Mouse (Mus musculus) neural tube, embryonic 13.5 days (tissue): Measurements from ENCODE around the gene Spock1. TPM values are rescaled to one million over a fixed set of nuclear protein-coding genes. Genes with fewer than 3 reads are reported as not detected.

Experiments
- ATAC-seq: fragments of 200-750 bp; cut with Nextera tagmentation; 2 replicates; pipeline ENCODE4 v1.8.0; 2017; ENCODE audit warnings: low read depth, mild to moderate bottlenecking, moderate TSS enrichment, moderate library complexity
- H3K27ac ChIP-seq: fragments of 300-500 bp; sonication (generic); replicated peaks from 2 replicates; pipeline ENCODE4 v1.5.1; 2015; ENCODE audit warnings: moderate library complexity, mild to moderate bottlenecking, inconsistent platforms
- H3K27me3 ChIP-seq: fragments of 300-500 bp; sonication (generic); 2 replicates; pipeline ENCODE4 v1.6.1; 2015; ENCODE audit warnings: mild to moderate bottlenecking, inconsistent platforms
- H3K36me3 ChIP-seq: fragments of 300-500 bp; sonication (generic); 2 replicates; pipeline ENCODE4 v1.6.1; 2015; ENCODE audit warnings: mild to moderate bottlenecking, inconsistent platforms
- H3K4me1 ChIP-seq: fragments of 300-500 bp; sonication (generic); replicated peaks from 2 replicates; pipeline ENCODE4 v1.6.1; 2015; ENCODE audit warnings: inconsistent platforms
- H3K4me2 ChIP-seq: fragments of 300-500 bp; sonication (generic); 2 replicates; pipeline ENCODE4 v1.6.1; 2015; ENCODE audit warnings: inconsistent platforms, mild to moderate bottlenecking, moderate library complexity
- H3K4me3 ChIP-seq: fragments of 300-500 bp; sonication (generic); 2 replicates; pipeline ENCODE4 v1.5.1; 2015; ENCODE audit warnings: mild to moderate bottlenecking, inconsistent platforms
- H3K9ac ChIP-seq: fragments of 300-500 bp; sonication (generic); 2 replicates; pipeline ENCODE4 v1.6.1; 2015; ENCODE audit warnings: moderate library complexity, mild to moderate bottlenecking, inconsistent platforms
- H3K9me3 ChIP-seq: fragments of 300-500 bp; sonication (generic); 2 replicates; pipeline ENCODE4 v1.6.1; 2016; ENCODE audit warnings: inconsistent platforms
- WGBS: fragments of 180-500 bp; shearing (Covaris S2); methylation state at CpG from one replicate; pipeline ENCODE4 v1.1.7; 2015; 5-methylcytosine and 5-hydroxymethylcytosine counted together
- polyA plus RNA-seq: library from polyadenylated mRNA; unstranded; fragments of >200 nt; fragmentation: Nextera tagmentation; extraction: Ambion mirVana; gene quantifications from 2 replicates; pipeline ENCODE4 v1.2.1, GENCODE M21; 2015

Spock1 gene
- polyA plus RNA-seq, 1 experiment from 2014 or later, result 90.2 TPM

DNA sequence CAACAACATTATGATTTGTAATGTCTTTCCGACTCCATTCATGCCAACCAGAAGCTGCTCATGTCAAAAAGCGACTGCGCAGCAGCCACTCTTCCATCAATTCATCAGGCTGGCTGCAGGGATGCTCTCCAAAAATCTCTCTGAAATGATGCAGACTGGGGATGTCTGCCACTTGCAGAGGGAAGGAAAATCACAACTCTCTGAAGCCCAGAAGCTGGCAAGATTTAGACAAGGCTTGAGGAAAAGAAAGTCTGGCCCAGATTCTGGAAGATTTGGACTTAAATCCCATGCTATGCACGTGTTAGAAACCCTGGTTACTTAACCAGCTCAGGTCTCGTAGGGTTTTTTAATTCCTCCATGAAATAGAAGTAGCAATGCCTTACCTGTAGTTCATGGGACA, 269.3 kb downstream of the Spock1 start:
- Histone ChIP-seq H3K9ac (no peak overlapping the region), H3K36me3 (no peaks in the 10 kb centered on the region), H3K4me3 (no peak overlapping the region), H3K9me3 (no peaks in the 10 kb centered on the region), H3K27me3 (no peaks in the 10 kb centered on the region), H3K27ac (no peak overlapping the region), H3K4me1 (peaks cover 34% of the 10 kb centered on the region), H3K4me2 (no peak overlapping the region)
- WGBS, result 85% methylated on average over 5 of the region's 5 CpGs
- ATAC-seq, result no peak

DNA sequence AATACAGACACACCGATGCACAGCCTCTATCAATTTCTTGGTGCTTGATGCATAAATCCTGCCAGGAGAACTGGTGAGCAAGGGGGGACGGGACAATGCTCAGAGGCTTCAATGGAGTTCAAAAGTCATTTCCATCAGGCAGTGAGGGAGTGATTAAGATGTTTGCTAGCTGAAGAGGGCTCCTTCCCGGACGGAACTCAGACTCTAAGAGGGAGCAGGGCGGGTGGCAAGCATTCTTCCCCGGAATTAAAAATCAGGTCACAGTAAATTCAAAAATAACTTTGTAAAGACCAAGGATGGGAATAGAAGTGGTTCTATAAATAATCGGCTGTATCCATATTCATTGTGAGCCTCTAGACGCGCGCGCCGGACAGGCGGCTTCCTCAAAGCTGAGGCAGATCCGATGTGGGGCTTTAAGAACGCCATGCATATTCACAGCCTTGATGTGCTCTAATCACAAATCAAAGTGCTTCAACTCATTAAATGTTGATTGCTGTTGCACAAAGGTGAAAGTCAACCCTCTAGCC, 270.5 kb downstream of the Spock1 start:
- Histone ChIP-seq H3K36me3 (no peaks in the 10 kb centered on the region), H3K4me3 (no peak overlapping the region), H3K27ac (peak overlapping the region; percentile 81), H3K9me3 (no peaks in the 10 kb centered on the region), H3K4me2 (peak overlapping the region; percentile 13; the same call in 1 of the 2 replicates), H3K4me1 (peaks cover 34% of the 10 kb centered on the region), H3K9ac (no peak overlapping the region), H3K27me3 (no peaks in the 10 kb centered on the region)
- WGBS, result 64% methylated on average over 15 of the region's 15 CpGs
- ATAC-seq, result no peak

DNA sequence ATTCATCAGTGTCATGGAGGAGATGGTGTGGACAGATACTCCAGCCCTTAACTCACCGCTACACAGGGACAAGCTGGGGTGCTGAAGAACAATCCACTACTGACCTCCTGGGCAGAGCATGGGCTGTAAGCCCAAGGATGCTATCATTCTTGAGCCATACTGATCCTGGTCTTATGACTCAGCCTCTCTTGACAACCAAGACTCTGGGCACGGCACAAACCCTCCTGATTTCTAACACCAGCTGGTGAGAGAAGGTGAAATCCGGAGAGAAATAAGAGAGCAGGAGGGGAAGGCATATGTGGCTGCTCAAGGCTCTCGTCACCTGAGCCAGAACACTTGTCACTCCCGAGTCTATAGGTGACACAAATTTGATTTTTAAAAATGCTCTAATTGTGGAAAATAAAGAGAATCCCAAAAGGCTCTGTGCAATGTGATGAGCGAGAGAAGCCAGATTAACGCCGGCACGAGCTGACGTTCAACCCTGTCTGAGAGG, 271.0 kb downstream of the Spock1 start:
- Histone ChIP-seq H3K27ac (peak overlapping the region; percentile 81), H3K4me1 (peaks cover 34% of the 10 kb centered on the region), H3K36me3 (no peaks in the 10 kb centered on the region), H3K4me2 (peak overlapping the region; percentile 13; the same call in 1 of the 2 replicates), H3K9me3 (no peaks in the 10 kb centered on the region), H3K4me3 (no peak overlapping the region), H3K27me3 (no peaks in the 10 kb centered on the region), H3K9ac (no peak overlapping the region)
- ATAC-seq, result peak; percentile 38; the same call in 1 of the 2 replicates
- 56% methylated on average over 10 of the region's 10 CpGs for WGBS

DNA sequence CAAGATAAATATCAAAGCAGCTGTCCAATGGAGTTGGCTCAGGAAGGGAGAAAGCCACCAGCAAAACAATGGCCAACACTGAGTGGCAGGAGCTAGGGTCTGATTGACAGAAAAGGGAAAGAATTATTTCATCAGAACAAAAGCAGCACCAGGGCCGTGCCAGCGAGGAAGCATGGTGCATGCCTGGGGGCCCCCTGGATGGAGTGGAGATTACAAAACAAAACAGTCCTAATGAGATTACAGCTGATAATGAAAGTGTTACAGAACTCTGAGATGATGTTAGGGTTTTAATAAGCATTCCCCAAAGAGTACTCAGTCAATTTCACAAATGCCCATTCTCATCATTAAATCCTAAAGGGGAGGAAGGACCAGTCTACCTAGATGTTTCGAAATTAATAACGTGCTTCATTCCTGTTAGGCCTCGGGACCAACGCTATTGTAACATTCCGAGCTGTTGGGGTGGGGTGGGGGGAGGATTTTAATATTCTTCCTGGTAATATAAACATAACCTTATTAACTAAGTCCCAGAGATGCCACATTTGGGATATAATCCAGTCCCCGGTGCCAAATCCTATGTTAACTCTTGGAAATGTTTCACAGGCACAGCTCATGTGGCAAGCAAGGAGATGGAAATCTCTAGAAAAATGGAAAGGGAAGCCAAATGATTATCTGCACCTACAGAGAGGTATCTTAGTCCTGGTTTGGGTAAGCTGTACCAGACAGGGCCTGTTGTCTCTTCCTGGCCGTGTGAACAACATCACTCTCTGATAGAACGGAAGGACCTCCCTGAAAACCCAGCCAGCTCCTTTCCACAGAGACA, 271.7 kb downstream of the Spock1 start:
- peak; percentile 69 for ATAC-seq
- WGBS, result 55% methylated on average over 10 of the region's 10 CpGs
- Histone ChIP-seq H3K4me3 (no peak overlapping the region), H3K9me3 (no peaks in the 10 kb centered on the region), H3K4me1 (peaks cover 34% of the 10 kb centered on the region), H3K4me2 (no peak overlapping the region), H3K27ac (peak overlapping the region; percentile 81), H3K36me3 (no peaks in the 10 kb centered on the region), H3K27me3 (no peaks in the 10 kb centered on the region), H3K9ac (no peak overlapping the region)

DNA sequence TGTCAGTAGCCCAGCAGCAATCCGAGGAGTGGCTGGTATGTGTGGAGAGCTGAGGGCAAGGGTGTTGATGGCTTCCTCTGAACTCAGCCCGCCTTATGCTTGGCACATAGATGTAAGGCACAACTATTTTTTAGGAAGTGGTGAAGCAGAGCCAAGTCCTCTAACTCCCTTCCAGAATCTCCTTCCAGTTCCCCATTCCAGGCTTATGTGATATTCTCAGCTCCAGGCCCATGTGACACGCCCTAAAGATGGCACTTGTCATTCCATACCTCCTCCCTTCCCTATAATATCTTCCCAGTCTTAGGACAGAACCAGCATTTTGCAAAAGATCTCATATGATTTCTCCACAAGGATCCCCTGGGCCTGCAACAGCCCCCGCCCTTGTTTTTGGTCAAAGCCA, 277.6 kb downstream of the Spock1 start:
- ATAC-seq, result no peak
- 89% methylated on average over 4 of the region's 4 CpGs for WGBS
- Histone ChIP-seq H3K27me3 (no peaks in the 10 kb centered on the region), H3K4me1 (peaks cover 16% of the 10 kb centered on the region), H3K4me2 (no peak overlapping the region), H3K36me3 (no peaks in the 10 kb centered on the region), H3K4me3 (no peak overlapping the region), H3K9me3 (no peaks in the 10 kb centered on the region; the same call in 1 of the 2 replicates), H3K9ac (no peak overlapping the region), H3K27ac (no peak overlapping the region)

DNA sequence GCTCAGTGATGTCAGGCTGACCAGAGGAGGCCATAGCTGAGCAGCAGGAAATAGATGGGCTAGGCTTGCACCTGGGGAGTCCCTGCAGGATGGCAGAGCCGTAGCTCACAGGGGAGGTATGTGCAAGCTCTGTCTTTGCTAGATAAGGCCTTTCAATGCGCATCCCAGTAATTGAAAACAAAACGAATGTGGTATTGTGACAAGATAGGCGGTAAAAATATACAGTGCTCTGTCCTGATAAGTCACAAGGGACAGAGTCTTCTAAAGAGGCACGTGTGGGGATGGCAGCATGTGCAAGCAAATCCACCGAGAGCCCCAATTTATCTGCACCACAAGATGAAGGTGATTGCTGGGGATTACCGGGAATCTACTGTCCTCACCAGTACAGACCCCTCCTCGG, 279.9 kb downstream of the Spock1 start:
- ATAC-seq, result 0 out of 2 replicates have a peak, but pooled peaks have one; percentile 20
- Histone ChIP-seq H3K4me2 (no peak overlapping the region), H3K4me1 (peaks cover 15% of the 10 kb centered on the region; the same call in 1 of the 2 replicates), H3K9me3 (no peaks in the 10 kb centered on the region; the same call in 1 of the 2 replicates), H3K4me3 (no peak overlapping the region), H3K27me3 (no peaks in the 10 kb centered on the region), H3K9ac (no peak overlapping the region), H3K27ac (no peak overlapping the region), H3K36me3 (no peaks in the 10 kb centered on the region)
- 70% methylated on average over 8 of the region's 8 CpGs for WGBS

DNA sequence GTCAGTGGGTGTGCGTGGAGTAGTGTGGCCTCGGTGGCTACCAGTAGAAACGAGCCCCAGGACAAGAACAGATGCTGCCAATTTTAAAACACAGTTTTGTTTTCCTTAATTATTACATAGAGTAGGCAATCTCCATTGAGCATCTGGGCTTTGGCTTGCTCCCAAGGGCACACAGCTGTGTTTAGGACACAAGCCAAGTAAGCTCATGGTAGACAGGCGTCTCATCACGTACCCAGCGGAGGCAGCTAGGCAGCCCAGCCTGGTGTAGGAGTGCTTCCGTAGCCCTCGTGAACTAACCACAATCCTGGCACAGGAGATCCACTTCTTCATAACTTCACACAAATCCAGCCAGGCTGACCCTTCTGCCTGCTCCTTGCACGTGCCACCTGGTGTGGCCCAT, 281.7 kb downstream of the Spock1 start:
- H3K4me3 ChIP-seq, result no peak overlapping the region
- H3K27ac ChIP-seq, result 0 out of 2 replicates have a peak overlapping the region, but pooled peaks have one; percentile 7
- H3K4me1 ChIP-seq, result peaks cover 15% of the 10 kb centered on the region; the same call in 1 of the 2 replicates
- peaks cover 10% of the 10 kb centered on the region; the same call in 1 of the 2 replicates for H3K9me3 ChIP-seq
- ATAC-seq, result peak; percentile 36; the same call in 1 of the 2 replicates
- H3K9ac ChIP-seq, result no peak overlapping the region
- H3K36me3 ChIP-seq, result no peaks in the 10 kb centered on the region
- WGBS, result 66% methylated on average over 9 of the region's 9 CpGs
- no peaks in the 10 kb centered on the region for H3K27me3 ChIP-seq
- no peak overlapping the region for H3K4me2 ChIP-seq

DNA sequence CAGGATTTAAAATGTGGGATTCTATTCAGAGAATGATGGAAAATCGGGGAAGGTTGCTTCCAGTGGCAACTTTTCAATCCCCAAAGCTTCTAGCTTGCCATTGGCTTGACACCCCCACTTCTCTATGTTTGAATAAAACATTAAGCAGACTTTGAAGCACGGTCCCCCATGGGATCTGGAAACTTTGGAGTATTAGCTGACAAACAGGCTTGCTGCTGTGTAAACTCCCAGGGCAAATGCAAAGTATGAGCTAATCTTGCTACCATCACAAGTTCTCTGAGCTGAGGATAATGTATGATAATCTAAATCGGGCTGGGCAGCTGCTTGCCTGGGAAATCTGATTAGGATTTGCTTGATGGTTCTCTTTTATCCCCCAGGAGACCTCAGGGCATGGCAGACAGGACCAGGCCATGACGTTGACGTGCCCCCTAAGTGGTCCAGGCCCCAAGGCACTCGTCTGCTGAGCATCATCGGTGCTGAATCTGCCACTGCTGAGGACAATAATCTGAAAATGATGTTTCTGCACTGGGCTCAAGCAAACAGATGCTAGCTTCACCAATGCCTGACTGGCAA, 284.1 kb downstream of the Spock1 start:
- H3K27ac ChIP-seq, result peak overlapping the region; percentile 42; the same call in 1 of the 2 replicates
- H3K9me3 ChIP-seq, result 0 out of 2 replicates have a peak, but pooled peaks cover 10% of the 10 kb centered on the region
- no peaks in the 10 kb centered on the region for H3K27me3 ChIP-seq
- no peak overlapping the region for H3K4me3 ChIP-seq
- H3K9ac ChIP-seq, result no peak overlapping the region
- no peak overlapping the region for H3K4me2 ChIP-seq
- H3K4me1 ChIP-seq, result peaks cover 15% of the 10 kb centered on the region; the same call in 1 of the 2 replicates
- no peaks in the 10 kb centered on the region for H3K36me3 ChIP-seq
- ATAC-seq, result no peak
- WGBS, result 40% methylated on average over 7 of the region's 7 CpGs

DNA sequence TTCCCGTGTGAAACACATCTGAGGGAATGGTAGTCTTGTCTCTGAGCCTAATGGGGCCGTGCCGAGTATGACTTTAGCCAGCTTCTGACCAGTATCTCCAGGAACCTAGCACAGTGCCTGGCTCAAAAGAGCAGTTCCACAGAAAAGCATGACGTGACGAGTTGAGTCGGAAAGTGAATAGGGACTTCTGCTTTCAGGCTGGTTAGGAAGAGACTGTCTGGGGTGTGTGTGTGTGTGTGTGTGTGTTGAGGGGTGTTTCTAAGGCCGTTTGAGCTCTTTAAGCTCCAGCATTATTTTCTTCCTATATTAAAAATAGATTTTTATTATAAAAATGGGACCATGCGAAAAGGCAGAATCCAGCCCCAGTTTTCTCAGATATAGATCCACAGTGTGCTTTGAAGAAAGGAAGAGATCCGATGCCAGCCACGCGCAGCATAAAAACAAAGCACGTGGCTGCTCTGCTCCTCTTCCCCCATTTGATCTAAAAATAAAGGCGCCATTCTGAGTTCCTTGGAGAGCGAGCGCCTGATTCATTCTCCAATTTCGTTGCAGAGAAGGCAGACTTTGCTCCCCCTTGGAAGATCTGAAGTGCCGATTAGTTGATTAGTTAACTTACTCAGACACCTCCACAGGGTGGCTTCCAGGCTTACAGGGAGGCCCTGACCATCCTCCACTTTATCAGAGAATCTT, 288.9 kb downstream of the Spock1 start:
- Histone ChIP-seq H3K27me3 (no peaks in the 10 kb centered on the region), H3K4me3 (no peak overlapping the region), H3K36me3 (no peaks in the 10 kb centered on the region), H3K9ac (no peak overlapping the region), H3K9me3 (0 out of 2 replicates have a peak, but pooled peaks cover 10% of the 10 kb centered on the region), H3K4me2 (no peak overlapping the region), H3K27ac (no peak overlapping the region), H3K4me1 (peaks cover 15% of the 10 kb centered on the region)
- no peak for ATAC-seq
- WGBS, result 83% methylated on average over 17 of the region's 17 CpGs

DNA sequence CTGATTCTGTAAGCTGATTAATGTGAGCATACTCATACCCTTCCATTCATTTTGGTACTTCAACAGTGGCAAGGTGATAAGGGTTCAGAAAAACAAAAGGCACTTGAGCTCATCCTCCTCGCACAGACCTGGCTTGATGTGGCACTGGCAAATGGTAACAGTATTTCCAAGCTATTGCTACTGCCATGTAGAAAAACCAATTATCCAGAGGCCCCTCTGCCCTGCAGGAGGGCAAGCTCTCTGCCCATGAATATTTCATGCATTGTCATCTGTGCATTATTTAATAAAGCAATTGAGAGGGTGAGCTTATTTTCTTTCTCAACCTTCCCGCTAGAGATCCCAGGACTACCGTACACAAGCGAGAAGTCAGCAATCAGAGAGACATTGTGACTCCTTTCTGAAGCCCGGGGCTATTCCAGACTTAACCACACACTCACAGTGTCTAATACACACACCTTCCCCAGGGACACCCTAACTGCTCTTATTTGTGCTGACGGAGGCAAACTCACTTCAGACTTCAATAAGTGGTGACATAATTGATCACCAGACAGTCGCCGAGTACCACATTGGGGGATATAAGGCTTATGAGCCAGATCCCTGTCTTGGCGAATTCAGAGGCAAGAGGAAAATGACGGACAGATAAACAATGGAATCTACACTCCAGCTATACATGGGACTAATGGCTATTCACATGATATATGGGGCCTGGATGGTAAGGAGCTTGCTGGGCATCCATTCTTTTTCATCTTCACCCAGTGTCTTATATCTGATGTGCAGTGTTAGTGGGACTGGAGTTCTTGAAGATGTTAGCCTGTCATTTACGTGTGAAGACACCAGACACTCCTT, 296.6 kb downstream of the Spock1 start:
- peaks cover 10% of the 10 kb centered on the region; the same call in 1 of the 2 replicates for H3K27me3 ChIP-seq
- peak; percentile 86 for ATAC-seq
- no peaks in the 10 kb centered on the region for H3K9me3 ChIP-seq
- peak overlapping the region; percentile 90 for H3K27ac ChIP-seq
- no peak overlapping the region for H3K4me3 ChIP-seq
- peaks cover 48% of the 10 kb centered on the region for H3K4me1 ChIP-seq
- WGBS, result 32% methylated on average over 11 of the region's 11 CpGs
- peak overlapping the region; percentile 34 for H3K4me2 ChIP-seq
- H3K36me3 ChIP-seq, result no peaks in the 10 kb centered on the region
- H3K9ac ChIP-seq, result 0 out of 2 replicates have a peak overlapping the region, but pooled peaks have one; percentile 12

DNA sequence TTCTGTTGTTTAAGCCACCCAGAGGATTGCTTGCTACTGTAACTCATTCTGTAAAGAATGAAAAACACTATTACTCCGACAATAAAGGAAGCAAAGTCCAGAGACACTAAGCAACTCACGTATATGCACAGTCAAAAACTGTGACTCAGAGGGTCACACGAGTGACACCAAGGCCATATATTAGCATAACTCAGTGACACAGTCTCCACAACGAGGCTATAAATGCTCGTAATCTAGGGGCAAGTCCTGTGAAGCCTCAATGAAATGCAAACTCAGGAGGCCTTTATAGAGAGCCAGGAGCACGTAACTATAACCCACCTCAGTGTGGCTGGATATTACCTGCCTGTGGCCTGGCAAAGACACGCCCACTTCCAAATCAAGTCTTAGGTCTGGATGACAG, 298.2 kb downstream of the Spock1 start:
- Histone ChIP-seq H3K4me3 (no peak overlapping the region), H3K9ac (no peak overlapping the region), H3K4me1 (peaks cover 50% of the 10 kb centered on the region), H3K36me3 (no peaks in the 10 kb centered on the region), H3K9me3 (no peaks in the 10 kb centered on the region), H3K4me2 (no peak overlapping the region), H3K27ac (peak overlapping the region; percentile 90), H3K27me3 (peaks cover 14% of the 10 kb centered on the region)
- WGBS, result 59% methylated on average over 7 of the region's 7 CpGs
- ATAC-seq, result no peak
